ENCODE assay signal across 25 mouse cellular contexts in the genomic region with DNA sequence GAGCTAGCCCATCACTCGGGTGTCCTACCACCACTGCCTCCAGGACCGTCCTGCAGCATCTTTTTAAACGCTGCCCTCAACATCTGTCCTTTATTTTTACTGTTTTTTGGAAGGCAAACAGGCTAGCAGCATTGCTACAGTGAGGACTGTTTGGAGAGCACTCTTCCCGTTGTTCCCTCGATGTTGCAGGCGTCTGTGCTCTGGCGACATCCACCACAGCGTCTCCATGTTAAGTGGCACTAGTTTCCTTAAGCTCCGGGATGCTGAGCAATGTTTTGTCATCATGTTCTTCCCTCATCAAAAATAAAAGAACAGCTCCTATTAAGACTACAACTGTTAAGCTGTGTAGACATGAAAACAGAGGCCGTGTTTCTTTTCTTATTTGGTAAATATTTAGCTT. TPM values are rescaled to one million over a fixed set of nuclear protein-coding genes. Genes with fewer than 3 reads are reported as not detected.
A peak's percentile ranks its signal among the peaks of the same experiment; 100 is the strongest.
DNase-seq lines count a peak whose midpoint lies in the region; ATAC-seq and TF ChIP-seq lines count a peak whose summit lies in the region.
"Had no signal": no experiment of that assay in that cellular context is flagged by ENCODE, and none has a peak within 500 bp of the region (broad histone marks: within the 10 kb centered on the region; RNA-seq: fewer than 3 reads in every experiment).

No protein-coding gene starts in this region.

- H3K4me2 ChIP-seq in forebrain, embryonic 14.5 days (ENCODE audit: low read length) = no peak overlapping the region
- H3K4me2 ChIP-seq in forebrain, embryonic 12.5 days = no peak overlapping the region
- no peak overlapping the region for H3K4me2 ChIP-seq in forebrain, embryonic 16.5 days (ENCODE audit: low read length)
- H3K4me2 ChIP-seq: embryonic facial prominence, embryonic 13.5 days; embryonic facial prominence, embryonic 15.5 days had no signal

- intact Hi-C loops in heart, adult 2 months (cut with DNase I) = no loop called here

- no peaks in the 10 kb centered on the region for H3K27me3 ChIP-seq in forebrain, embryonic 14.5 days (replicated peaks; ENCODE audit: control insufficient read depth, insufficient read depth, low read length)
- H3K27me3 ChIP-seq in forebrain, embryonic 12.5 days = no peaks in the 10 kb centered on the region
- no peaks in the 10 kb centered on the region for H3K27me3 ChIP-seq in heart, adult 2 months (ENCODE audit: control insufficient read depth, insufficient read depth, low read length)
- H3K27me3 ChIP-seq in forebrain, embryonic 16.5 days (replicated peaks; ENCODE audit: control insufficient read depth, insufficient read depth, low read length) = no peaks in the 10 kb centered on the region
- no peaks in the 10 kb centered on the region for H3K27me3 ChIP-seq in limb, embryonic 10.5 days (ENCODE audit: low read depth, poor library complexity, severe bottlenecking)
- H3K27me3 ChIP-seq: embryonic facial prominence, embryonic 13.5 days; embryonic facial prominence, embryonic 15.5 days had no signal

- DNase-seq in forebrain, embryonic 14.5 days (ENCODE audit: low spot score) = no peak
- peak; percentile 61 for DNase-seq in heart, adult 11 months
- DNase-seq in heart, adult 2 months = no peak
- peak; percentile 23 for DNase-seq in brain, embryonic 14.5 days (ENCODE audit: low read depth)
- no peak for DNase-seq in limb, embryonic 10.5 days (ENCODE audit: low spot score)
- DNase-seq in ovary, postnatal 36 days (ENCODE audit: low spot score) = no peak
- DNase-seq: adrenal gland, adult 2 months; adrenal gland, postnatal 10 days; adrenal gland, postnatal 25 days; cerebellum, adult 11 months; cerebellum, adult 18-20 months; cerebellum, adult 8-10 months; cerebellum, adult 9-11 months; cerebellum, postnatal 14 days; cerebellum, postnatal 36 days; embryo, embryonic 11 days had no signal

- no peaks in the 10 kb centered on the region for H3K4me1 ChIP-seq in forebrain, embryonic 14.5 days (ENCODE audit: control insufficient read depth, insufficient read depth, low read length)
- H3K4me1 ChIP-seq in forebrain, embryonic 12.5 days = no peaks in the 10 kb centered on the region
- no peaks in the 10 kb centered on the region for H3K4me1 ChIP-seq in heart, adult 2 months (ENCODE audit: control insufficient read depth, insufficient read depth, low read length)
- no peaks in the 10 kb centered on the region for H3K4me1 ChIP-seq in forebrain, embryonic 16.5 days (replicated peaks; ENCODE audit: control insufficient read depth, insufficient read depth, low read length)
- H3K4me1 ChIP-seq in limb, embryonic 10.5 days = peaks cover 3% of the 10 kb centered on the region; the same call in 1 of the 2 replicates
- H3K4me1 ChIP-seq: embryonic facial prominence, embryonic 13.5 days; embryonic facial prominence, embryonic 15.5 days had no signal

- no peak overlapping the region for H3K27ac ChIP-seq in forebrain, embryonic 14.5 days (ENCODE audit: low read depth, low read length)
- H3K27ac ChIP-seq in forebrain, embryonic 12.5 days = no peak overlapping the region
- no peak overlapping the region for H3K27ac ChIP-seq in heart, adult 2 months
- H3K27ac ChIP-seq in forebrain, embryonic 16.5 days (ENCODE audit: low read length) = no peak overlapping the region
- H3K27ac ChIP-seq in limb, embryonic 10.5 days = no peak overlapping the region
- H3K27ac ChIP-seq: embryonic facial prominence, embryonic 13.5 days; embryonic facial prominence, embryonic 15.5 days had no signal

- H3K36me3 ChIP-seq in forebrain, embryonic 14.5 days (ENCODE audit: control insufficient read depth, insufficient read depth, low read length) = peaks cover 65% of the 10 kb centered on the region
- H3K36me3 ChIP-seq in forebrain, embryonic 12.5 days (replicated peaks) = peaks cover 66% of the 10 kb centered on the region
- H3K36me3 ChIP-seq in heart, adult 2 months (ENCODE audit: control insufficient read depth, insufficient read depth, low read length) = no peaks in the 10 kb centered on the region
- peaks cover 27% of the 10 kb centered on the region for H3K36me3 ChIP-seq in forebrain, embryonic 16.5 days (ENCODE audit: control insufficient read depth, insufficient read depth)
- H3K36me3 ChIP-seq in limb, embryonic 10.5 days = peaks cover 71% of the 10 kb centered on the region

- H3K9ac ChIP-seq in forebrain, embryonic 14.5 days (ENCODE audit: low read length) = no peak overlapping the region
- no peak overlapping the region for H3K9ac ChIP-seq in forebrain, embryonic 12.5 days
- no peak overlapping the region for H3K9ac ChIP-seq in heart, adult 2 months (ENCODE audit: low read depth, low read length)
- no peak overlapping the region for H3K9ac ChIP-seq in forebrain, embryonic 16.5 days (replicated peaks; ENCODE audit: low read depth, low read length)
- H3K9ac ChIP-seq: embryonic facial prominence, embryonic 13.5 days; embryonic facial prominence, embryonic 15.5 days had no signal

- TF ChIP-seq POLR2A in heart, adult 2 months (IDR thresholded peaks at IDR 0.05; ENCODE audit: insufficient read depth, low read depth, low read length) = no peak
- TF ChIP-seq POLR2A in brain, embryonic 14.5 days (IDR thresholded peaks at IDR 0.05; ENCODE audit: borderline replicate concordance, extremely low read depth, insufficient read depth, insufficient read length, poor library complexity, severe bottlenecking) = no peak

- ATAC-seq in forebrain, embryonic 14.5 days = peak; percentile 59; the same call in 1 of the 2 replicates
- ATAC-seq in forebrain, embryonic 12.5 days (ENCODE audit: low FRiP score) = no peak
- ATAC-seq in forebrain, embryonic 16.5 days = peak; percentile 62

- 86% methylated on average over 10 of the region's 10 CpGs for whole genome bisulfite sequencing in forebrain, embryonic 14.5 days
- 90% methylated on average over 10 of the region's 10 CpGs for WGBS in forebrain, embryonic 12.5 days
- WGBS in heart, adult 2 months = 93% methylated on average over 10 of the region's 10 CpGs
- WGBS in forebrain, embryonic 16.5 days = 80% methylated on average over 10 of the region's 10 CpGs
- WGBS in limb, embryonic 10.5 days = 93% methylated on average over 10 of the region's 10 CpGs

- H3K79me2 ChIP-seq in heart, adult 2 months (replicated peaks; ENCODE audit: control insufficient read depth, insufficient read depth, low read length) = no peaks in the 10 kb centered on the region

- H3K4me3 ChIP-seq in forebrain, embryonic 14.5 days (ENCODE audit: low read depth, low read length) = no peak overlapping the region
- H3K4me3 ChIP-seq in forebrain, embryonic 12.5 days (replicated peaks) = no peak overlapping the region
- H3K4me3 ChIP-seq in heart, adult 2 months = no peak overlapping the region
- H3K4me3 ChIP-seq in forebrain, embryonic 16.5 days (replicated peaks; ENCODE audit: low read length) = no peak overlapping the region
- H3K4me3 ChIP-seq in limb, embryonic 10.5 days = no peak overlapping the region
- H3K4me3 ChIP-seq: embryonic facial prominence, embryonic 13.5 days; embryonic facial prominence, embryonic 15.5 days; erythroblast, embryonic 14.5 days had no signal

- TF ChIP-seq CTCF in heart, adult 2 months (IDR thresholded peaks at IDR 0.05) = no peak
- TF ChIP-seq CTCF in brain, embryonic 14.5 days (IDR thresholded peaks at IDR 0.05; ENCODE audit: borderline replicate concordance, extremely low read depth, insufficient read depth, insufficient read length) = no peak

- TF ChIP-seq EP300 in heart, adult 2 months (IDR thresholded peaks at IDR 0.05; ENCODE audit: insufficient read depth, low read depth, low read length) = no peak

- no peaks in the 10 kb centered on the region for H3K9me3 ChIP-seq in forebrain, embryonic 14.5 days (replicated peaks; ENCODE audit: control insufficient read depth, low read length)
- H3K9me3 ChIP-seq in forebrain, embryonic 12.5 days = no peaks in the 10 kb centered on the region
- H3K9me3 ChIP-seq in forebrain, embryonic 16.5 days (ENCODE audit: control insufficient read depth, low read length) = no peaks in the 10 kb centered on the region
- no peaks in the 10 kb centered on the region for H3K9me3 ChIP-seq in limb, embryonic 10.5 days (replicated peaks)
- H3K9me3 ChIP-seq: embryonic facial prominence, embryonic 13.5 days; embryonic facial prominence, embryonic 15.5 days had no signal

RNA-seq across cellular contexts. Expression of a gene that starts 11.9 kb away (rescaled TPM):
- polyA plus RNA-seq in forebrain, embryonic 14.5 days (2014; fragmentation: Nextera tagmentation; extraction: Ambion mirVana) = 9.8 and 12.8 TPM in 2 replicates
- 27.2 and 28.8 TPM in 2 replicates for polyA plus RNA-seq in forebrain, embryonic 12.5 days (2016; fragmentation: Nextera tagmentation; extraction: Ambion mirVana)
- total RNA-seq in heart, adult 2 months (2021) = 10 to 100 TPM; 12.6 to 14.2 TPM
- 10.2 and 17.0 TPM in 2 replicates for polyA plus RNA-seq in heart, adult 2 months (2012; rRNA removed)
- 22.9 and 25.4 TPM in 2 replicates for polyA plus RNA-seq in brain, embryonic 14.5 days (2012; rRNA removed)
- polyA plus RNA-seq in forebrain, embryonic 16.5 days (2015; fragmentation: Nextera tagmentation; extraction: Ambion mirVana) = 18.5 and 21.9 TPM in 2 replicates
- 30.9 and 32.3 TPM in 2 replicates for polyA plus RNA-seq in limb, embryonic 10.5 days (2016; fragmentation: Nextera tagmentation; extraction: Ambion mirVana)

RNA-seq across cellular contexts. Expression of a gene that starts 54.3 kb away (rescaled TPM):
- polyA plus RNA-seq in forebrain, embryonic 14.5 days (2014; fragmentation: Nextera tagmentation; extraction: Ambion mirVana) = not detected in 2 replicates
- 0.12 TPM in 1 of 2 replicates, not detected in the other for polyA plus RNA-seq in forebrain, embryonic 12.5 days (2016; fragmentation: Nextera tagmentation; extraction: Ambion mirVana)
- not detected for total RNA-seq in heart, adult 2 months (2021)
- polyA plus RNA-seq in heart, adult 2 months (2012; rRNA removed) = 0.06 and 0.16 TPM in 2 replicates
- polyA plus RNA-seq in brain, embryonic 14.5 days (2012; rRNA removed) = 0.11 TPM in 2 replicates
- not detected in 2 replicates for polyA plus RNA-seq in forebrain, embryonic 16.5 days (2015; fragmentation: Nextera tagmentation; extraction: Ambion mirVana)
- not detected in 2 replicates for polyA plus RNA-seq in limb, embryonic 10.5 days (2016; fragmentation: Nextera tagmentation; extraction: Ambion mirVana)
- total RNA-seq: common myeloid progenitor, adult 5-6 weeks; ES-E14; MEL had no signal
- polyA plus RNA-seq: adrenal gland, adult 2 months; embryonic facial prominence, embryonic 11.5 days; erythroblast, embryonic 14.5 days had no signal

Comparison
In these comparisons a context has a peak if more than half of its experiments do, and no peak if none do; other contexts are left out.
1. DNase-seq: peak in heart, adult 11 months (single experiment) and brain, embryonic 14.5 days (single experiment); none in forebrain, embryonic 14.5 days (single experiment), heart, adult 2 months (0 of 2), limb, embryonic 10.5 days (single experiment) and ovary, postnatal 36 days (single experiment).